ENCODE assay signal across 8 mouse cellular contexts in the genomic region with DNA sequence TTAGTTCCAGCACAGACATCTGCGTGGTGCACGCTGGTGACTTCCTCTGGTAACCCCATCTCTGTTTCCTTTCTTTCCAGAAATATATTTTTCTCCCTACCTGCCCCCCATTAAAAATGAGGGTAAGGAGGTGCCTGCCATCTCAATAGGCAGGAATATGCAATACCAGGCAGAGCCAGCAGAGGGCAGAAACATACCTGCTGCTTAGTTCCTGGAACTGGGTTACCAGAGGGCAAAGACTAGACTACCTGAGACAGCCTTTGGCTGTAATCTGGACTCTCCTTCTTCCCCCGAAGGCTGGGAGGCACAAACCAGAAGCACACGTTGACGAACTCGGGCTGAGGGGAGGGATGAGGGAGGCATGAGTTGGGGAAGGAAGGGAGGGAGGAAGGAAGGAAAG. TPM values are rescaled to one million over a fixed set of nuclear protein-coding genes. Genes with fewer than 3 reads are reported as not detected.
DNase-seq lines count a peak whose midpoint lies in the region; ATAC-seq and TF ChIP-seq lines count a peak whose summit lies in the region.

No protein-coding gene starts in this region.

- 9% methylated on average over 6 of the region's 6 CpGs for WGBS in neural tube, embryonic 15.5 days
- 11% methylated on average over 6 of the region's 6 CpGs for WGBS in kidney, postnatal 0 days
- 10% methylated on average over 6 of the region's 6 CpGs for WGBS in liver, embryonic 13.5 days (ENCODE audit: insufficient replicate concordance)

- no peaks in the 10 kb centered on the region for H3K9me3 ChIP-seq in neural tube, embryonic 15.5 days (replicated peaks)
- no peaks in the 10 kb centered on the region for H3K9me3 ChIP-seq in kidney, postnatal 0 days (replicated peaks; ENCODE audit: low read length)
- no peaks in the 10 kb centered on the region for H3K9me3 ChIP-seq in liver, embryonic 13.5 days (replicated peaks)

- no peak; the same call in 1 of the 2 replicates for TF ChIP-seq CTCF in gastrocnemius, adult 2 months (IDR thresholded peaks at IDR 0.05)
- TF ChIP-seq CTCF in kidney, postnatal 0 days (IDR thresholded peaks at IDR 0.05; ENCODE audit: low read depth): peak; percentile 94

- ATAC-seq in neural tube, embryonic 15.5 days (ENCODE audit: low FRiP score): no peak
- peak; percentile 47 for ATAC-seq in kidney, postnatal 0 days (replicated peaks; ENCODE audit: low FRiP score, low read depth)
- peak; percentile 33; the same call in 1 of the 2 replicates for ATAC-seq in liver, embryonic 13.5 days (ENCODE audit: low read depth)

- no peak overlapping the region for H3K4me2 ChIP-seq in neural tube, embryonic 15.5 days
- no peak overlapping the region for H3K4me2 ChIP-seq in kidney, postnatal 0 days (ENCODE audit: low read length)
- no peak overlapping the region for H3K4me2 ChIP-seq in liver, embryonic 13.5 days

- H3K27me3 ChIP-seq in neural tube, embryonic 15.5 days (replicated peaks): no peaks in the 10 kb centered on the region
- H3K27me3 ChIP-seq in kidney, postnatal 0 days (ENCODE audit: insufficient read depth, low read length): no peaks in the 10 kb centered on the region
- H3K27me3 ChIP-seq in liver, embryonic 13.5 days: no peaks in the 10 kb centered on the region

- no peaks in the 10 kb centered on the region for H3K4me1 ChIP-seq in neural tube, embryonic 15.5 days
- no peaks in the 10 kb centered on the region for H3K4me1 ChIP-seq in kidney, postnatal 0 days (replicated peaks; ENCODE audit: insufficient read depth, low read length)
- peaks cover 28% of the 10 kb centered on the region for H3K4me1 ChIP-seq in liver, embryonic 13.5 days (replicated peaks)

- no peak overlapping the region for H3K4me3 ChIP-seq in neural tube, embryonic 15.5 days (replicated peaks)
- H3K4me3 ChIP-seq in gastrocnemius, adult 2 months: no peak overlapping the region
- no peak overlapping the region for H3K4me3 ChIP-seq in kidney, postnatal 0 days (replicated peaks; ENCODE audit: low read depth, low read length)
- H3K4me3 ChIP-seq in liver, embryonic 13.5 days (replicated peaks): no peak overlapping the region

- DNase-seq in neural tube, embryonic 10.5 days (ENCODE audit: extremely low spot score, low spot score): peak; percentile 81
- peak; percentile 80 for DNase-seq in cerebellum, adult 11 months
- peak; percentile 85 for DNase-seq in gastrocnemius, adult 2 months
- DNase-seq in kidney, postnatal 0 days (ENCODE audit: low spot score): peak; percentile 72
- peak; percentile 53 for DNase-seq in liver, embryonic 13.5 days
- peak; percentile 60 for DNase-seq in retina, adult 2 months (ENCODE audit: low read depth, low spot score)
- DNase-seq in thymus, postnatal 36 days: peak; percentile 80 to 85

- no peak overlapping the region for H3K27ac ChIP-seq in neural tube, embryonic 15.5 days (replicated peaks)
- no peak overlapping the region for H3K27ac ChIP-seq in gastrocnemius, adult 2 months
- H3K27ac ChIP-seq in kidney, postnatal 0 days: no peak overlapping the region
- no peak overlapping the region for H3K27ac ChIP-seq in liver, embryonic 13.5 days

- intact Hi-C loops in gastrocnemius, adult 2 months (cut with DNase I): loop anchor here (1.0 kb wide), 1 partner anchor 46 kb away; no protein-coding TSS in a partner anchor

- no peak overlapping the region for H3K9ac ChIP-seq in neural tube, embryonic 15.5 days (replicated peaks)
- H3K9ac ChIP-seq in kidney, postnatal 0 days (ENCODE audit: low read depth, low read length): no peak overlapping the region
- H3K9ac ChIP-seq in liver, embryonic 13.5 days: no peak overlapping the region

- H3K36me3 ChIP-seq in neural tube, embryonic 15.5 days: 0 out of 2 replicates have a peak, but pooled peaks cover 9% of the 10 kb centered on the region
- H3K36me3 ChIP-seq in kidney, postnatal 0 days (ENCODE audit: insufficient read depth, low read length): 0 out of 2 replicates have a peak, but pooled peaks cover 5% of the 10 kb centered on the region
- H3K36me3 ChIP-seq in liver, embryonic 13.5 days: peaks cover 4% of the 10 kb centered on the region; the same call in 1 of the 2 replicates

RNA-seq across cellular contexts. Expression of a gene that starts 24.8 kb away (rescaled TPM):
- polyA plus RNA-seq in neural tube, embryonic 15.5 days (2015; fragmentation: Nextera tagmentation; extraction: Ambion mirVana): 45.1 and 48.7 TPM in 2 replicates
- 10 to 100 TPM; 26.8 to 29.6 TPM for total RNA-seq in gastrocnemius, adult 2 months (2021)
- polyA plus RNA-seq in kidney, postnatal 0 days (2015; fragmentation: Nextera tagmentation; extraction: Ambion mirVana): 45.4 and 49.0 TPM in 2 replicates
- polyA plus RNA-seq in liver, embryonic 13.5 days (2015; fragmentation: Nextera tagmentation; extraction: Ambion mirVana): 14.8 and 21.8 TPM in 2 replicates

RNA-seq across cellular contexts. Expression of a gene that starts 26.2 kb away (rescaled TPM):
- polyA plus RNA-seq in neural tube, embryonic 15.5 days (2015; fragmentation: Nextera tagmentation; extraction: Ambion mirVana): 33.6 and 43.7 TPM in 2 replicates
- 1 to 10 TPM; 5.8 to 8.8 TPM for total RNA-seq in gastrocnemius, adult 2 months (2021)
- polyA plus RNA-seq in kidney, postnatal 0 days (2015; fragmentation: Nextera tagmentation; extraction: Ambion mirVana): 142 TPM in 2 replicates
- polyA plus RNA-seq in liver, embryonic 13.5 days (2015; fragmentation: Nextera tagmentation; extraction: Ambion mirVana): 20.8 and 22.0 TPM in 2 replicates

RNA-seq across cellular contexts. Expression of a gene that starts 28.0 kb away (rescaled TPM):
- polyA plus RNA-seq in neural tube, embryonic 15.5 days (2015; fragmentation: Nextera tagmentation; extraction: Ambion mirVana): 0.06 and 0.68 TPM in 2 replicates
- total RNA-seq in gastrocnemius, adult 2 months (2021): under 1 TPM in 1 of 2 experiments, not detected in 1; 0.14 TPM
- 0.28 and 0.34 TPM in 2 replicates for polyA plus RNA-seq in kidney, postnatal 0 days (2015; fragmentation: Nextera tagmentation; extraction: Ambion mirVana)
- 31.0 and 31.3 TPM in 2 replicates for polyA plus RNA-seq in liver, embryonic 13.5 days (2015; fragmentation: Nextera tagmentation; extraction: Ambion mirVana)

RNA-seq across cellular contexts. Expression of a gene that starts 34.1 kb away (rescaled TPM):
- polyA plus RNA-seq in neural tube, embryonic 15.5 days (2015; fragmentation: Nextera tagmentation; extraction: Ambion mirVana): 3.2 and 3.5 TPM in 2 replicates
- total RNA-seq in gastrocnemius, adult 2 months (2021): 10 to 100 TPM; 34.3 to 87.7 TPM
- polyA plus RNA-seq in kidney, postnatal 0 days (2015; fragmentation: Nextera tagmentation; extraction: Ambion mirVana): 20.5 and 28.3 TPM in 2 replicates
- 1.1 and 1.2 TPM in 2 replicates for polyA plus RNA-seq in liver, embryonic 13.5 days (2015; fragmentation: Nextera tagmentation; extraction: Ambion mirVana)

RNA-seq across cellular contexts. Expression of a gene that starts 42.2 kb away (rescaled TPM):
- 83.6 and 96.0 TPM in 2 replicates for polyA plus RNA-seq in neural tube, embryonic 15.5 days (2015; fragmentation: Nextera tagmentation; extraction: Ambion mirVana)
- total RNA-seq in gastrocnemius, adult 2 months (2021): 1 to 10 TPM; 4.4 to 5.8 TPM
- 14.3 and 16.6 TPM in 2 replicates for polyA plus RNA-seq in kidney, postnatal 0 days (2015; fragmentation: Nextera tagmentation; extraction: Ambion mirVana)
- polyA plus RNA-seq in liver, embryonic 13.5 days (2015; fragmentation: Nextera tagmentation; extraction: Ambion mirVana): 13.1 and 13.7 TPM in 2 replicates

Comparison
In these comparisons a context has a peak if more than half of its experiments do, and no peak if none do; other contexts are left out.
1. RNA of a gene that starts 28.0 kb away (polyA plus RNA-seq): 31.0 to 31.3 TPM in liver, embryonic 13.5 days; 0.28 to 0.34 TPM in kidney, postnatal 0 days and 0.06 to 0.68 TPM in neural tube, embryonic 15.5 days; every median in the first group is over 10 times any median in the second.
2. Peak in every context shown above with its lines, with median percentiles within 50 percentile points of each other: DNase-seq.